Mouse (Mus musculus) neural tube, embryonic 14.5 days (tissue): ENCODE results near the gene Slc35f3. TPM values are rescaled to one million over a fixed set of nuclear protein-coding genes. Genes with fewer than 3 reads are reported as not detected.

Experiments used
- ATAC-seq: fragments of 200-750 bp; cut with Nextera tagmentation; 2 replicates; pipeline ENCODE4 v1.8.0; 2017; ENCODE audit warnings: low read depth, mild to moderate bottlenecking, moderate TSS enrichment, moderate library complexity
- H3K27ac ChIP-seq: fragments of 300-500 bp; sonication (generic); 2 replicates; pipeline ENCODE4 v1.5.1; 2014; ENCODE audit warnings: low read depth, mild to moderate bottlenecking, control low read depth, low read length, moderate library complexity, mixed read lengths
- H3K27me3 ChIP-seq: fragments of 300-500 bp; sonication (generic); 2 replicates; pipeline ENCODE4 v1.6.1; 2014; ENCODE audit warnings: low read length; ENCODE audit not compliant: control insufficient read depth, insufficient read depth
- H3K36me3 ChIP-seq: fragments of 300-500 bp; sonication (generic); 2 replicates; pipeline ENCODE4 v1.6.1; 2014; ENCODE audit warnings: low read length, mixed read lengths; ENCODE audit not compliant: control insufficient read depth, insufficient read depth
- H3K4me1 ChIP-seq: fragments of 300-500 bp; sonication (generic); 2 replicates; pipeline ENCODE4 v1.6.1; 2014; ENCODE audit warnings: low read length; ENCODE audit not compliant: control insufficient read depth, insufficient read depth
- H3K4me2 ChIP-seq: fragments of 300-500 bp; sonication (generic); 2 replicates; pipeline ENCODE4 v1.6.1; 2014; ENCODE audit warnings: mild to moderate bottlenecking, low read depth, low read length, control low read depth
- H3K4me3 ChIP-seq: fragments of 300-500 bp; sonication (generic); 2 replicates; pipeline ENCODE4 v1.5.1; 2014; ENCODE audit warnings: low read depth, low read length, control low read depth, mixed read lengths
- H3K9ac ChIP-seq: fragments of 300-500 bp; sonication (generic); replicated peaks from 2 replicates; pipeline ENCODE4 v1.6.1; 2014; ENCODE audit warnings: low read depth, mild to moderate bottlenecking, control low read depth, low read length, mixed read lengths
- H3K9me3 ChIP-seq: fragments of 300-500 bp; sonication (generic); 2 replicates; pipeline ENCODE4 v1.6.1; 2016; ENCODE audit warnings: low read length; ENCODE audit not compliant: control insufficient read depth
- WGBS: fragments of 180-500 bp; shearing (Covaris S2); extraction: QIAGEN DNeasy Blood & Tissue Kit; methylation state at CpG from one replicate; pipeline ENCODE4 v1.1.7; 2014; 5-methylcytosine and 5-hydroxymethylcytosine counted together
- polyA plus RNA-seq: library from polyadenylated mRNA; unstranded; fragments of >200 nt; fragmentation: Nextera tagmentation; extraction: Ambion mirVana; gene quantifications from 2 replicates; pipeline ENCODE4 v1.2.1, GENCODE M21; 2014

Slc35f3 gene
- polyA plus RNA-seq, 1 experiment from 2014 or later = 4.3 TPM

- no peaks in the 10 kb centered on the region for H3K36me3 ChIP-seq
- H3K9ac ChIP-seq = no peak overlapping the region
- H3K27ac ChIP-seq = no peak overlapping the region
- H3K4me2 ChIP-seq = no peak overlapping the region
- WGBS = 73% methylated on average over 4 of the region's 4 CpGs
- ATAC-seq = no peak
- no peaks in the 10 kb centered on the region for H3K9me3 ChIP-seq
- H3K4me1 ChIP-seq = no peaks in the 10 kb centered on the region
- H3K27me3 ChIP-seq = no peaks in the 10 kb centered on the region
- H3K4me3 ChIP-seq = no peak overlapping the region
Observed at GRCm38 (mm10) chr8:126405030-126405429, 106.7 kb downstream of the Slc35f3 start.

GRCm38 (mm10) chr8:126420834-126421233 lies 122.5 kb downstream of the Slc35f3 start:
- 87% methylated on average over 3 of the region's 3 CpGs for WGBS
- Histone ChIP-seq H3K4me2 (no peak overlapping the region), H3K9ac (no peak overlapping the region), H3K4me1 (peaks cover 10% of the 10 kb centered on the region), H3K36me3 (peaks cover 1% of the 10 kb centered on the region), H3K27me3 (no peaks in the 10 kb centered on the region), H3K27ac (no peak overlapping the region), H3K9me3 (no peaks in the 10 kb centered on the region), H3K4me3 (no peak overlapping the region)
- ATAC-seq = no peak

- H3K4me3 ChIP-seq = peak within 1 kb of the TSS; percentile 75
- H3K27ac ChIP-seq = peak within 1 kb of the TSS; percentile 65
- H3K4me2 ChIP-seq = peak within 1 kb of the TSS; percentile 75
- H3K27me3 ChIP-seq = no peaks in the 10 kb centered on the region
- H3K9ac ChIP-seq = peak within 1 kb of the TSS; percentile 76
- peaks cover 10% of the 10 kb centered on the region for H3K4me1 ChIP-seq
- H3K9me3 ChIP-seq = no peaks in the 10 kb centered on the region
- ATAC-seq = peak; percentile 99
- peaks cover 16% of the 10 kb centered on the region for H3K36me3 ChIP-seq
- under 1% methylated on average over 61 of the region's 61 CpGs for WGBS
Observed at GRCm38 (mm10) chr8:126422174-126422919, 124.0 kb downstream of the Slc35f3 start, which contains the start of gene Coa6. TSS of gene Coa6 (plus strand) at chr8:126422515.

- Histone ChIP-seq H3K4me3 (peak overlapping the region; percentile 75), H3K36me3 (peaks cover 22% of the 10 kb centered on the region), H3K27me3 (no peaks in the 10 kb centered on the region), H3K27ac (peak overlapping the region; percentile 65), H3K9me3 (no peaks in the 10 kb centered on the region), H3K9ac (peak overlapping the region; percentile 76), H3K4me2 (peak overlapping the region; percentile 75), H3K4me1 (peaks cover 10% of the 10 kb centered on the region)
- peak; percentile 64 for ATAC-seq
- WGBS = 9% methylated on average over 9 of the region's 9 CpGs
Observed at GRCm38 (mm10) chr8:126422920-126423300, 124.6 kb downstream of the Slc35f3 start.

GRCm38 (mm10) chr8:126424163-126424562 lies 125.8 kb downstream of the Slc35f3 start:
- no peaks in the 10 kb centered on the region for H3K27me3 ChIP-seq
- H3K4me3 ChIP-seq = no peak overlapping the region
- H3K4me1 ChIP-seq = peaks cover 10% of the 10 kb centered on the region
- H3K27ac ChIP-seq = no peak overlapping the region
- 95% methylated on average over 4 of the region's 4 CpGs for WGBS
- no peak for ATAC-seq
- H3K36me3 ChIP-seq = peaks cover 34% of the 10 kb centered on the region
- H3K9ac ChIP-seq = no peak overlapping the region
- no peak overlapping the region for H3K4me2 ChIP-seq
- H3K9me3 ChIP-seq = no peaks in the 10 kb centered on the region

- H3K9ac ChIP-seq = no peak overlapping the region
- peaks cover 41% of the 10 kb centered on the region for H3K36me3 ChIP-seq
- H3K4me2 ChIP-seq = no peak overlapping the region
- H3K4me3 ChIP-seq = no peak overlapping the region
- H3K9me3 ChIP-seq = no peaks in the 10 kb centered on the region
- H3K4me1 ChIP-seq = peaks cover 10% of the 10 kb centered on the region
- no peak overlapping the region for H3K27ac ChIP-seq
- 87% methylated on average over 1 of the region's 1 CpGs for WGBS
- no peaks in the 10 kb centered on the region for H3K27me3 ChIP-seq
- ATAC-seq = no peak
Observed at GRCm38 (mm10) chr8:126424946-126425345, 126.6 kb downstream of the Slc35f3 start.

- peaks cover 53% of the 10 kb centered on the region for H3K36me3 ChIP-seq
- no peaks in the 10 kb centered on the region for H3K9me3 ChIP-seq
- H3K27me3 ChIP-seq = no peaks in the 10 kb centered on the region
- no peak overlapping the region for H3K9ac ChIP-seq
- H3K4me1 ChIP-seq = no peaks in the 10 kb centered on the region
- no peak for ATAC-seq
- no peak overlapping the region for H3K27ac ChIP-seq
- H3K4me3 ChIP-seq = no peak overlapping the region
- WGBS = 99% methylated on average over 5 of the region's 5 CpGs
- no peak overlapping the region for H3K4me2 ChIP-seq
Observed at GRCm38 (mm10) chr8:126429635-126430034, 131.3 kb downstream of the Slc35f3 start.

- no peak overlapping the region for H3K9ac ChIP-seq
- no peaks in the 10 kb centered on the region for H3K4me1 ChIP-seq
- no peak overlapping the region for H3K27ac ChIP-seq
- no peak overlapping the region for H3K4me3 ChIP-seq
- no peak overlapping the region for H3K4me2 ChIP-seq
- 88% methylated on average over 7 of the region's 7 CpGs for WGBS
- no peaks in the 10 kb centered on the region for H3K9me3 ChIP-seq
- H3K36me3 ChIP-seq = peaks cover 29% of the 10 kb centered on the region
- ATAC-seq = no peak
- no peaks in the 10 kb centered on the region for H3K27me3 ChIP-seq
Observed at GRCm38 (mm10) chr8:126433827-126434226, 135.5 kb downstream of the Slc35f3 start.

- no peak overlapping the region for H3K9ac ChIP-seq
- WGBS = 74% methylated on average over 2 of the region's 2 CpGs
- H3K36me3 ChIP-seq = peaks cover 9% of the 10 kb centered on the region
- no peaks in the 10 kb centered on the region for H3K27me3 ChIP-seq
- ATAC-seq = no peak
- no peak overlapping the region for H3K4me2 ChIP-seq
- H3K4me1 ChIP-seq = no peaks in the 10 kb centered on the region
- no peaks in the 10 kb centered on the region for H3K9me3 ChIP-seq
- no peak overlapping the region for H3K4me3 ChIP-seq
- H3K27ac ChIP-seq = no peak overlapping the region
Observed at GRCm38 (mm10) chr8:126438937-126439336, 140.6 kb downstream of the Slc35f3 start.
